Mouse (Mus musculus): Measurements from ENCODE around the gene Efnb3.
A peak's percentile ranks its signal among the peaks of the same experiment; 100 is the strongest.

The Efnb3 gene

DNA sequence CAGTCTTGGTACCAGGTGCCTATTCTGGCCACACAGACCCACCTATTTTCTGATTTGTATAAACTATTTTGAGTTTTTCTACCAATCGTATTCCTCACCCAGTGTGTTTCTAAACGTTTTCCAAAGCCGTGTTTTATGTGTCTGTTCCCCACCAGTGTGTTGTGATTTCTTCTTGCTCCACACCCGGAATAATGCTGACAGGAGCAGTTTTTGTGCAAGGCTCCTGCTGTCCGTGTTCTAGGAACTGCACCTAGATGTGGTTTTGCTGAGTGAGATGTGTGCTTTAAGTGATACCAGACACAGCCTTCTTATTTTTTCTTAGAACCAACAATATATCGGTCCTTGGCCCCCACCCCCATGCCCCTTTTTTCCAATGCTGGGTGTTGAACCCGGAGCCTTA lies 24.0 kb upstream of the Efnb3 start:
- no peak for DNase-seq (ENCODE audit: extremely low spot score, low spot score)

DNA sequence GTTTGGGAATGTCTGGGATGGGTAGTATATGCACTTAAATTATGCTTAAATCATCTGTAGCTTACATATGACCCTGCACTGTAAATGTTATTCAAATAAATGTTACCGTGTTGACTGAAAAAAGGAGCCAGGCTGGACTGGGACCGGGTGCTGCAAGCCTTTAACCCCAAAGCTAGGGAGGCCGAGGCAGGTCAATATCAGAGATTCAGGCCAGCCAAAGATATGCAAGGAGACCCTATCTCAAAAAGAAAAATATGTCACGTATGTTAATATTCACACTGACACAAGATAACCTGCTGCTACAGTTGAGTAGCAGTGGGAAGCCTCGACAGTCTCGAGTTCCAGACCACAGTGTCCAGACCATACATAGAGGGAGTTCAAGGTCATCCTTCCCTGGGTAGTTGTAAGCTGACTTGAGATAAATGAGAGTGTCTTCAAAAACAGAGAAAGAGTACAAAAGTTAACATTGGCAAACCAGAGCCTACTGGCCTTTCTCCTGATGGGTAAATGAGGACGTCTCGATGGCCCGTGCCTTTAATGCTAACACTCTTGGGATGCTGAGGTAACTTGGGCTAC lies 22.3 kb upstream of the Efnb3 start:
- no peak for DNase-seq (ENCODE audit: extremely low spot score, low spot score)

DNA sequence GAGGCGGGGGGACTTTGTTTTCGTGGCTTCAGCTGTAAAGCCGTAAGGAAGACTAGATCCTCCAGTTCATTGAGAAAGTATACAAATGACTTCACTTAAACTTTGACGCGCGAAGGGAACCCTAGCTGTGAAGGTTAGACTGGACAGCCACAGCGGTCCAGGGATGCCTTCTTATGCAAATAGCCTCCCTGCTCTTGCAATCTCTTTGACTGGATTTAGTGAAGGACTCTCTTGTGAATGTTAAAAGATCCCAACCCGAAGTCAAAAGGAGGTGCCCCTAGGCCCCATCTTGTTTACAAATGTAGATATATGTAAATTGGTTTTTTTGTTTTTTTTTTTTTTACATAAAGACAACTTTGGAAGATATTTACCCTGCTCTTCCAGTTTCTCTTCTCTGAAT lies 21.8 kb upstream of the Efnb3 start:
- DNase-seq (ENCODE audit: extremely low spot score, low spot score) = peak; percentile 34

DNA sequence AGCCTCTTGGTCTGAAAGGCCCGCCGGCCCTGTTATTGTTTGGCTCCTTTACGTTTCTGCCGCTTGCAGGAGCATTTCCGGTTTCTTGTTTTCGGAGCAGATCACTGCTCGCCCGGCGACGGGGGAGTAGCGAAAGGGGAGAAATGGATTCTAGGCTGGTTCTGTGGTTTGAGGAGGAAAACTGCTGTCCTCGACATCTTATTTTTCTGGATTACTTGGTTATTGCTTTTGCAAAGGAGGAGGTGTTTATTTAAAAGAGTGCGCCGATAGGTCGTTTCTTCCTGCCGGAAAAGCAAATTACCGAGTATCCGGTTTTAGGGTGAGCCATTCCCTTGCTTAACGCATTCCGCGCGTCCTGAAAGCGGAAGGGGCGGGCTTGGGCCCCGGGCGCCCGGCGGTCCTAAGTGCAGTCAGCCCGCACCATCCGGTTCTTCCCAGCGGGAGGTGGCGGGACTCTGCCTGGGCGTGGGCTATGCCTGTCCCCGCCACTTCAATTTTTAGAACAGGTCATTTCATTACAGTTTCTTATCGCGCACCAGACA lies 21.2 kb upstream of the Efnb3 start:
- DNase-seq (ENCODE audit: extremely low spot score, low spot score) = peak; percentile 91

DNA sequence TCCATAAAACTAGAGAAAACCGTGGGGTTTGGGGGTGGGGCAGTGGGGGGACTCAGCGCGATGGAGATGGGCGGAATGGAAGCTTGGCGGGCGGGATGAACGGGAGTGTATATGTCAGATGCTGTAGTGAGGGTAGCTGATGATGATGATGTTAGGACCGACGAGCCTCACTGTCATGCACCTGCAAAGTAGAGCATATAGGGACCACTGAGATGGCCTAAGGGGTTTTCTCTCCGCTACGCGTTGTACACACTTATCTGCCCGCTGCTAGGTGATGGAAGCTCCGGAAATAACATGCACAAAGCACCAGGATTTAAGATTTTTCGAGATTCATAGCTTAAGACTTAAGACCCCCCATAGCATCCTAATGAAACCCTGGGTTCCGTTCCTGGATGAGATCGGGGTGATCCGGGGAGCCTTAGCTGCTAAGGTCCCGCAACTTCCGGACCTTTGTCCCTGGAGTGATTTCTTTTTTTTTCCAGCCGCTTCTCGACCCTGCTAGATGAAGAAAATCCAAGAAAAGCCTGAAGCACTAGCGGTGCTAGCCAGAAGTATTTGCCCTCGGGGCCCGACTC lies 20.7 kb upstream of the Efnb3 start:
- DNase-seq (ENCODE audit: extremely low spot score, low spot score) = no peak

DNA sequence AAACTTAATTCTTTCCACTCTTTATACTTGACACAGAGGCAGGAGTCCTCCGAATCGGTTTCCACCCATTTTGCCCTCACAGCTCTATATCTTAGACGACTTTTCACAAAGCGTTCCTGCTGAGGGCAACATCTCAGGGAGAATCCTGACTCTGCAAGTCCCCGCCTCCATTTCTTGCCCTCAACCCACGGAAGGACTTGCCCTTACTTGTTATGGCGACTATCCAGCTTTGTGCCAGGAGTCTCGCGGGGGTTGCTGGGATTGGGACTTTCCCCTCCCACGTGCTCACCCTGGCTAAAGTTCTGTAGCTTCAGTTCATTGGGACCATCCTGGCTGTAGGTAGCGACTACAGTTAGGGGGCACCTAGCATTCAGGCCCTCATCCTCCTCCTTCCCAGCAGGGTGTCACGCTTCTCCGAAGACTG lies 20.1 kb upstream of the Efnb3 start, which contains the start of the genes Wrap53 and Trp53:
TSS of gene Wrap53 (minus strand) at position 165 of the 424 bp plus-strand sequence.
TSS of gene Trp53 (plus strand) at position 269 of the 424 bp plus-strand sequence.
- DNase-seq (ENCODE audit: extremely low spot score, low spot score) = peak; percentile 84

DNA sequence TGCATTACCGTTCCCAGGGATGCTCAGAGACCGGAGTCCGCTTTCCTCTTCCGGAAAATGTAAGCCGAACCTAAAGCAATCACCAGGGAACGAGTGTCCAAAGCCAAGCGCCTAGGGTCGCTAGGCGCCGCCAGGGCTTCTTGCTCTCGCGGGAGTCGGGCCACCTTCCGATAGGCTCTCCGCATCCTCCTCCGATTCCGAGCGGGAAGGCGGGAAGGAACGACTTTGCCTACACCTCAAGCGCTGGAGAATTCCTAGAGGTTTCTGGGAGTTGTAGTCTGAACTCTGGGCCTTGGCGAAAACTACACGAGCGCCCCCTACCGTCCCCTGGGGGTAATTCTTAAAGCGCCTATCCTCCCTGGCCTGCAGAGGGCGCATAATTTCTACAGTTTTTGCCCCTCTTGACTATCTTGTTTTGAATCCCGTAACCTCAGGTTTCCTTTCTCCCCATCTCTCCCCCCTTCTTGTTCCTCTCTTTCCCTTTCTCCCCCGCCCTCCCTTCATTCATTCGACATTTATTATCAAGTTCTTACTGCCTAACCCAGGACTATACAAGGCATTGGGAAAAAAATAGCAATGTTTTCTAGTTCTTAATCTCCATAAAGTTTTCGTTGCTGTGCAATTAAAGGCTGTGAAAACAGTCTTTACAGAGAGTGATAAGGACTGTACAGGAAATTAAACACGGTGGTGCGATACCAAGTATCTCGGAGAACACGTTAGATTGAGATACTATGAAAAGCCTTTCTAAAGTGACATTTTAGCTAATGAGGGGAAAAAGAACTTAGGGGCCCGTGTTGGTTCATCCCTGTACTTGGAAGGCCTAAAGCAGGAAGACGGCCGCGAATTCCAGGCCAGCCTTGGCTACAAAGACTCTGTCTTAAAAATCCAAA lies 19.4 kb upstream of the Efnb3 start:
- peak; percentile 98 for DNase-seq (ENCODE audit: extremely low spot score, low spot score)

DNA sequence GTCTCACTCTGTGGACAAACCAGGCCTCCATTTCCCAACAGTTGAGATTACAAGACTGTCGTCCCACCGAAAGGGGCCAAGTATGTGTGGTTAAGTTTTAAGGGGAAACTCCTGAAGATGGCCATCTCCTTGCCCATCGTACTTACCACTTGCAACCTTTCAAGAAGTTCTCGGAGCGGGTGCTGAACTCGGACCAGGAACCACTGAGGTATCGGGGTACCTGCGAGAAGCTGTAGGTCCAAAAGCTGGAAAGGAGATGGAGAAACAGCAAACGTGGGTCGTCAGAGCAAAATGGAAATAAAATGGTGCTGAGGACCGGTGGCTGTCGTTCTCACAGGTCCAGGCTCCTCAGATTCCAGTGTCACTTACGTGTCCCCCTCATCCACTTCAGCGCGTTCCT lies 18.3 kb upstream of the Efnb3 start:
- no peak for DNase-seq (ENCODE audit: extremely low spot score, low spot score)

DNA sequence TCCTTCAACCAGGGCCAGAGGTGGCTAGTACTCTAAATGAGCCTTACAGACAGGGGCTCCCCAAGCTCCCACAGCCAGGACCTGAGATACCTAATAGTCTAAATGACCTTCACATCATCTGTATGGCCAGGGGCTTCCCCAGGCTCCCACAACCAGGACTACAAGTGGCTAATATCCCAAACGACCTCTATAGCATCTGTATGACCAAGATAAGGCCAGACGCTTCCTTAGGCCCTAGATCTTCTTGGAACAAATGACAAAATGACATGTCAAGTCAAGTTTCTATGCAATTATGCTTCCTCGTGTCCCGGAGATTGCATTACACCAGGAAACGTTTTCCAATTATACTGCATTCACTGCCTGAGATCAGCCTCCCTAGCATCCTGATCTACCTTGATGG lies 16.3 kb upstream of the Efnb3 start:
- no peak for DNase-seq (ENCODE audit: extremely low spot score, low spot score)

DNA sequence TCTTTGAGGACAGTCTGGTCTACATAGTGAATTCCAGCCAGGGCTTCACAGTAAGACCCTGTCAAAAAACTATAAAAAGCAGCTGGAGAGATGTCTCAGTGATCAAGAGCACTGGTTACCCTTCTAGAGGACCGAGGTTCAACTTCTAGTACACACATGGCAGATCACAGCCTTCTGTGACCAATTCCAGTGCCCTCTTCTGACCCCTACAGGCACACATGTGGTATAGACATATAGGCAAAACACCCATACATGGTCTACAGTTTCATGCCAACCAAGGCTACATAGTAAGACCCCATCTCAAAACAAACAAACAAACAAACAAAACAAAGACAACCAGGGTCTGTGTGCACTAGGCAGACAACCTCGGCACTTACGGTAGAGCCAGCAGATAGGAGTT lies 15.2 kb upstream of the Efnb3 start:
- DNase-seq (ENCODE audit: extremely low spot score, low spot score) = no peak

DNA sequence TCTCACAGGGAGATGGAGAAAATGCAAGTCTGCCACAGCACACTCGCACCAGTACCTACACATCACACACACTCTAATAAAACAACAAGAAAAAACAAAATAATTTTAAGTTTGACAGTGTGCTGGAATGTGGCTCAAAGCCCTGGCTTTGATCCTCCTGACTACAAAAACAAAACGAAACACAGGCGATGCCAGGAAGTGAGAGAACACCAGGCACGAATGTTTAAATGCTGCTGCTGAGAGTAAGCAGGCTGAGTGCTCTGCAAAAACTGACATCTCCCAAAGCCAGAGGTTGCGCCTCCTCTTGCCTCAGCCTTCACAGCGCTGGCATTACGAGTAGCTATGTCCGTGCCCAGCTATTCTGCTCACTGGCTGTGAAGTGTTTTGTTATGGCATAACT lies 5.1 kb upstream of the Efnb3 start:
- no peak for DNase-seq (ENCODE audit: extremely low spot score, low spot score)

DNA sequence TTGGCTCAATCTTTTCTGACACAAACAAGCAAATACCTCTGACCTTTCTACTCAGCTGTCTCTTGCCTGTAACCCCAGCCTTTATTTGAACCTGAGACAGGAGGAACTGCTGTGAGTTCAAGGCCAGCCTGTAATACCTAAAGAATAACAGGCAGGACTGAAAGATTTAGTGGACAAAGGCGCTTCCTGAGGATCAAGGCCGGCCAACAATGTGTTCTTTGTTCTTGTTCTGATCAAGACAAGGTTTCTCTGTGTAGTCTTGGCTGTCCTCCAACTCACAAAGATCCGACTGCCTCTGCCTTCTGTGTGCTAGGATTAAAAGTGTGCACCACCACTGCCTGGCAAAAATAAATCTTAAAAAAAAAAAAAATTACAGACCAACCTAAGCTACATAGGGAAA lies 4.4 kb upstream of the Efnb3 start:
- no peak for DNase-seq (ENCODE audit: extremely low spot score, low spot score)

DNA sequence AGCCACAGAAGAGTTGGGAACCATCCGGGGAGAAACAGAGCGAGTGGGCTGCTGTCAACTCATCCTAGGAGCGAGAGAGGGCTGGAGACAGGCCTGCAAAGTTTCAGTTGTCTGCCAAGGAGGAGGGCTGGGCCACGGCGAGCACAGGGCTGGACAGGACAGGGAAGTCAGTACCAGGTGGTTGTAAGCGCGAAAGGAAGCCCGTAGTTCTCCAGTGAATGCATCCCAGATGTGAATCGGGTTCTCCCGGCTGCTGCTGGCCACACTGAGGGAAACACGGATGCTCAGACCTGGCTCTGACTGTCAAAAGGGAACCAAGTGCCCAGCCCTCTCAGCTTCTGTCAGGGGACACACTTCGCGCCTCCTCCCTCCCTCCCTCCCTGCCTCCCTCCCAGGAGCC lies 3.4 kb upstream of the Efnb3 start:
- DNase-seq (ENCODE audit: extremely low spot score, low spot score) = no peak

DNA sequence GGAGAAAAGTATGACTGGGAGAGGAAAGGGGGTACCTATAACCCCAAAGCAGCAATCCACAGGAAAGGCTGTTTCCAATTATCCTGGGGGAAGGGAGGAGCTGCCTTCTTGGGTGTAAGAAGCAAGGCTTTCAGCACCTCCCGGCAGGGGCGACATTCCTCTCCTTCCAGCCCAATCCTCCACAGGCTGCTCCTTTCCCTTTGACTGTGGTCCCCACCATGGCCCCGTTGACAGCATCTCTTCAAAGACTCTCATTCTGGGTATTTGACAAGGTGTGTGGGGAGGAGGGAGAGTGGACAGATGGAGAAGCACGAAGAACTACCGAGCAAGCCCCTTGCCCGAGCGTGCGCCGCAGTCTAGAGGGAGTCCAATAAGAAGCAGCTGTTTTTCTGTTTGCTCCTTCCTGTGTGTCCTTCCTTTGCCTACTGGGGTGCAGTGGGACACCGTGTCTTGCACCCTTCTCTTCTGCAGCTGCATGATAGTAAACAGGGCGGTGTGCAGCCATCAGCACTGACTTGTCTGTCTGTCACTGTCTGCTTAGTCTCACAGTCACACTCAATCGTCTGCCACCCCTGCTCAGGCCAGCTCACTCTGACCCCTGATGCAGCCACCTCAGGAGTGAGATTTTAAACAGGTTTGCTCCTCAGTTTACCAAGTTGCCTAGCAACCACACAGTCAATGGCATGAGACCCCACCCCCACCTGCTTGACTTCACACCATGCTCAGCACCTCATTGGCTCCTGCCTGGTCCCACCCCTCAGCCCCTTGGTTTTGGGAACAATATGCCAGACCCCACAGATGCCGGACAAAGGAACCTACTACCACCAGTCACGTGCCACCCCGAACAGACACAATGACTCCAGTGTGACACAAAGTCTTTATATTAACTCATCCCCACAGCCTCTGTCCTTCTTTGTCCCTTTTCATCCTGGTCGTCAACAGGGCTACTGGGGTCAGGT lies 1.2 kb upstream of the Efnb3 start:
- peak; percentile 63 for DNase-seq (ENCODE audit: extremely low spot score, low spot score)

DNA sequence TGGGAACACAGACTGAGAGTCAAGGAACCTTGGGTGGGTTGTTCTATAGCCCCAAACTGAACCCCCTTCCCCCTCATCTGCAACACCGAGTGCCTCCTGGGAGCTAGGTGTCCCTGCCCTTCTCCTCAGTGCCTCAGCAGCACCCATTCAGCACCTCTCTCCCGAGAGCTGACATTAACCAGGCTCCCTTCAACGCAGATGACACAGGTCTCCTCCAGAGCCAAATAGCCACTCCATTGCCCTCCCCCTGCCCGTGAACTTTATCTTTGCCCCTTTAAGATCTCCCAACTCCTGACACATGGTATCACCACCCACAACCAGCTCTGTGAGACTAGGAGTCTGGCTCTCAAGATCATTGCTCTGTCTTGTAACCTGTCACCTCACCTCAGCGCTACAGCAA lies 822 bp downstream of the Efnb3 start:
- peak; percentile 47 for DNase-seq (ENCODE audit: extremely low spot score, low spot score)

DNA sequence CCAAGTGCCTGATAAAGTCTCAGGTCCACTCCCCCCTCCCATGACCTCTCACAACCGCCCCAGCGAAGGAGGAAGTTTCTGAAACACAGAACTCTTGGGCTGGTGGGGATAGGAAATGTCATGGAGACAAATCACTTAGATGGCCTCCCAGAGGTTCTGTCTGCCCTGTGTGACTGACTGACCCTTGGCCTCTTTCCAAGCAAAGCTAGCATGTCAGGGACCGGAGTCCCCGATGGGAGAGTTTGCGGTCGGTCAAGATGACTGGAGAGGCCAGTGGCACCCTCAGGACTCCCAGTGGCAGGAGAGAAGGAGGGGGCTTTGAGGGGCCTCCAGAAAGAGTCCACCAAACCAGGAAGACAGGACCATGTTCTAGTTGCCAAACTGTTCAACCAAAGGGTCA lies 1.2 kb downstream of the Efnb3 start:
- DNase-seq (ENCODE audit: extremely low spot score, low spot score) = no peak

DNA sequence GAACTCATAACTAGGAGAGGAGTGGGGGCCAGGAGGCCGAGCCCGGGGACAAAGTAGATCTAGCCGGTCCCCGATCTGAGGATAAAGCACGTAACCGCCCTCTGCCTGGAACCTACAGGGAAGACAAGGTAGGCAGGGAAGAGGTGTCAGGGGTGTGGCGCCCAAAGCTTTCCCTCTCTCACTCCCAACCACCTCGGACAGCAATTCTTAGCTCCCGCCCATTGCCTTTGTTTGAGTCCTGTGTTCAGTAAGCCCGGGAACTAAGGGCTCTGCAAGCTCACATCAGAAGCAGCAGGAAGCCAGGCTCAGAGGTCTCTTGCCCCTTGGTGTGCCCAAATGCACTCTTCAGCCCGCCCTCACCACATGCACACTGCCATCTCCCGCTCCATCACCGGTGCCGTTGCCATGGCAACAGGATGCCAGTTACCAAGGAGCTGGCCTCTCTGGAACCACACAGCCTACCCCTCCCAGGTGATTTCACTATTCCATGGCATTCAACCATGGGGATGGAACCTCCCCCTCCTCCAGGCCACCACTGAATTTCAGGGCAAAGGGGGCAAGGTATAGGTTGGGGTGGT lies 2.5 kb downstream of the Efnb3 start:
- peak; percentile 57 for DNase-seq (ENCODE audit: extremely low spot score, low spot score)

DNA sequence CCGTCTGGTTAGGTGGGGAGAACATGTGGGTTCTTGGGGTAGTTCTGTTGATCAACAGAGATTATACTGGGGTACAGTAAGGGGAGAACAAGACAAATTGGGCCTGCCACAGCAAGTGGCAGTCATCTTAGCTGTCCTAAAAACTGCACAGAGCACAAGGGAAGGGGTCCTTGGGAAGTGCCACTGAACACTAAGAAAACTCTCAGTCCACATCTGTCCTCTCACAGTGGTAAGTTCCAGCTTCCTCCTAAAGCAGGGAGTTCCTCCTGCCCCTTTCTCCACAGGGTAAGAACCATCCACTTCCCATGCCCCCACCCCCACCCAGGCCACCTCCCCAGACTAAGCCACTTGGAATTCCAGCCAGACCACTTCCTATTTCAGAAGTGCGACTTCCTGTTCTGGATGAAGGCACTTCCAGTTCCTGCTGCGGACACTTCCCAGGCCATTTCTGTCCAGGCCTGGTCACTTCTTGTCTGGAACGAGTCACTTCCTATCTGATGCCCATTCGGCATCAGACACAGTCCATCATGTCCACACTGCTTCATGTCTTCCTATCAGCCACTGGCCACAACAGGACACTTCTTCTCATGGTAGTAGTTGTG lies 5.4 kb downstream of the Efnb3 start:
- no peak for DNase-seq (ENCODE audit: extremely low spot score, low spot score)

DNA sequence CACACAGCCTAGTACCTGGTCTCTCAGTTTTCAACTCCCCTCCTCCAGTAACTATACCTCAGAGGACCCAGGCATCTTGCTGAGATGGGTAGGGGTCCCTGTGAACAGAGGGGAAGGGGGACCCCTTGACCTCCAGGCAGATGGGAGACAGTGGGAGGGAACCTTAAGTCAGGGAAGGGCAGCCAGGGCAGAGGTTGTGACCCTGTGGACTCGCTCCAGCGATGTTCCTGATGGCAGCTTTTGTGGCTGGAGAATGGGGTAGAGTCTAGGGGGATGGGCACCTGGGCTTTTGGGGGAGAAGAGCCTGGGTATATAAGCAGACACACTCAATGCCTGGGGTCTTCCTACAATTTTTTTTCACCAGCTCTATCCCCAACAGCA lies 6.7 kb downstream of the Efnb3 start:
- peak; percentile 50 for DNase-seq (ENCODE audit: extremely low spot score, low spot score)

DNA sequence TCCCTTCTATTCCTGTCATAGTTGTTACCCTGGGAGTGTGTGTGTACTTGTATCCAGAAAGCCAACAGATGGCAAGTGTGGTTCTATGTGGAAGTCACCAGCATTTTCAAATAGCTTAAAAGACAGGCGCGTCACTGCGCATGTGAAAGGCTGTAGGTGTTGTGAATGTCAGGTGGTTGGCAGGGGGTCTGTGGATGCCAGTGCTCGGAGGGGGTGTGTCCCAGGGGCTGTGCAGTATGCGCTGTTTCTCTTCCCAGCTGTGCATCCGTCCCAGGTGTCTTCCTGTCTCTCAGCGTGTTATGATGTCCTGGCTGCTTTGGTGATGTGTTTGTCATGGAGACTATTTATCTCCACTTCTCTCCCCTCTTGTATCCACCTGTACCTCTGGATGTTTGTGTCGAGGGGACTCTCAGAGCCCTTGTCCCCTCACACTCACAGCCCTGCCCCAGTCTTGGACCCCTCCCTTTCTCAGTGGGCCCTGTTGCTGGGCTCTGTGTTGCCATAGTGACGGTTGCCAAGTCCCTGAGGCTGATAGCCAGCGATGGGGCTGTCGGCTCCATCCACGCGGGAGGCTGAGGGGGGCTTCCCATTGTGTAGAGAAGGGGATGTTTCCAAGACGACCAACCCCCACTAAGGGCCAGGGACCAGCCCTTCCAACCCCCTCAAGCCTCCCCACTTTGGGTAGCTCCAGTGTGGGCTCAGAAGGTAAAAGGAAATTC lies 7.2 kb downstream of the Efnb3 start:
- peak; percentile 86 for DNase-seq (ENCODE audit: extremely low spot score, low spot score)
